Mouse (Mus musculus) gastrocnemius, adult 8-10 months (tissue): Measurements from ENCODE around the gene Prkab2. TPM values are rescaled to one million over a fixed set of nuclear protein-coding genes. Genes with fewer than 3 reads are reported as not detected.

Experiments used
- DNase-seq, 2 experiments: peaks; one replicate each; pipeline ENCODE4 v3.0.0; 2022; ENCODE audit warnings: low spot score in 2 of 2
- microRNA-seq: library from miRNA; unstranded; fragments of <30 nt; microRNA quantifications from one replicate; pipeline ENCODE4 v1.2.0, GENCODE M21; 2022
- total RNA-seq, 4 experiments: library from RNA; stranded (reverse); gene quantifications; 2 replicates each; pipeline ENCODE4 v1.2.4; 2022

Gene Prkab2
- total RNA-seq, 4 experiments from 2014 or later: 206 to 278 (median 246) TPM

DNA sequence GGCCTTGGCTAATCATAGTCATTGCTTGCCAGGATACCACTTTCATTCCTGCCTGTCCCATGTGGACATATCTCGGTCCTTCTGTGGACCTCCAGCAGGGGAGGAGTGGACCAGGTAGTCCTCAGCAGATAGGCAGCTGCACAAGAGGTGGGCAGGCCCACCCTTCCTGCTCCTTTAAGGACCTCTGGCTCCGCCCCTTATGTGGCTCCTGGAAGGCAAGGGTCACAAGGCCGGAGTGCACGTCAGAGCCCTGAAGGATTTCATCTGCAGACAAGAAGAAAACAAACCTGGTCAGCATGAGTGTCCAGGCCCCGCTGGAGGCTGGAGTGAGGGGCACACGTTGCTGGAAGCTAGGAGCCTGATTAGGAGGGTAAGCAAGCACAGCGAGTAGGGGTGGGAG is 32.6 kb downstream of the Prkab2 start:
- DNase-seq: no peak

GRCm38 (mm10) chr3:97691443-97692017 is 33.5 kb downstream of the Prkab2 start:
- no peak for DNase-seq

- no peak for DNase-seq
Measured at GRCm38 (mm10) chr3:97693806-97694205, 35.8 kb downstream of the Prkab2 start.

DNA sequence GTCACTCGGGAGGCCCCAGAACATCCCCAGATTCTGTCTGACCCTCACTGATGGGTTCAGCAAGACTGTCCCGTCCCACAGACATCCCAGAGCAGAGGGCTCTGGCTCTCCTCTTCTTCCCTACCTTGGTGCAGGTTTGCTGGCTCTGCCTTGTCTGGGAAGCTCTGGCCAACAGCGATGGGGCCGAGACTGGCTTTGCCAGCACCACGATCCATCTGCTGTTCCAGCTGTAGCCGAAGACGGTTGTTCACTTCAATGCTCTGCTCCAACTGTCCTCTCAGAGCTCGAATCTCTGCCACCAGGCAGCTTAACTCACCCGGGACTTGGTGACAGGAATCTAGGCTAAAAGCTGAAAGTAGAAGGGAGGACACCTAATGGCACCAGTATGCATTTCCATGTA is 38.9 kb downstream of the Prkab2 start:
- no peak for DNase-seq

GRCm38 (mm10) chr3:97697291-97697690 is 39.3 kb downstream of the Prkab2 start:
- no peak for DNase-seq

GRCm38 (mm10) chr3:97699061-97699460 is 41.1 kb downstream of the Prkab2 start:
- no peak for DNase-seq

GRCm38 (mm10) chr3:97701198-97701597 is 43.2 kb downstream of the Prkab2 start:
- no peak for DNase-seq

DNA sequence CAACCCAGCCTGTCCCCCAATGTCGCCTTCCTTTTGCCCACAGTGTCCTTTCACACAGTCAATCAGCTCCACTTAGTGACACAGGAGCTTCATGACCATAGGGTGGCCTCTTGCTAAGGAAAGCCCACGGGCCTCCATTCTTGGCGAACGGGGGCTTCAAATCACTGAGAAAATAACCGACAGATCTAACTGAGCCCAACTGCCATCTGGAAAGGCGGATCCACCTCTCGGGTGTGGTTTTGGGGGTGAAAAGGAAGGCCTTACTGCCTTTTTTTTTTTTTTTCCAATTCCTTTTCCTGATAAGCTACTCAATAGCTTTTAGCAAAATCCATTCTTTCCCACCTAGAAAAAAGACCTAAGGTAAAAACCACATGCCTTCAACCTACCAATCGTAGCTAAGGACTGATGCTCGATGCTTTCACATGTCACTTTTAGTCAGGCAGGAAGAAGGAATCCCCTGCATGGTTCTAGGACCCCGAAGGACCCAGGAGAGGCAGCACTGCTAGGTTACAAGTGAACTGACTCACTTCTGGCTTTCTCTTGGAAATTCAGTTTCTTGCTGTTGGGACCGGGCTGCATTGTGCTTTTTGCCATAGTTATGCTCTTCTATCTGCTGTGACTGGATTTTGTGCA is 44.6 kb downstream of the Prkab2 start:
- DNase-seq: no peak

- no peak for DNase-seq
Measured at GRCm38 (mm10) chr3:97705508-97705907, 47.5 kb downstream of the Prkab2 start.

GRCm38 (mm10) chr3:97706561-97706960 is 48.6 kb downstream of the Prkab2 start:
- no peak for DNase-seq

GRCm38 (mm10) chr3:97710134-97710533 is 52.1 kb downstream of the Prkab2 start:
- no peak for DNase-seq

DNA sequence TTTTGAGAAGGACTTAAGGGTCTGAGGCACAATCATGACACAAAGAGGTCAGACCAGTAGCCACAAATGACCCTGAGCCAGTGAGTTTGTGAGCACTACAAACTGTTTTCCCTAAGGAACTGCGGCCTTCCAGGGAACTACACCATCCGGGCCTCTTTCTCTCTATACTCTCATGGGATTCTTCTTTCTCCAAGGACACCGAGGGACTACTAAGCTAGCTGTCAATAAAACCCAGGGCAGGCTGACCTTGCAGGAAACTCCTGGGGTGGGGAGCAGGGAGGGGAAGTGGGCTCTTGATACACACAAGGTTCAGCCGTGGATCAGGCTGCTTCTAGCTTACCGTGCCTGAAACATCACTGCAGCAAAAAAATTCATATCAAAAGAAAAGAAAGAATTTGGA is 52.9 kb downstream of the Prkab2 start:
- no peak for DNase-seq

DNA sequence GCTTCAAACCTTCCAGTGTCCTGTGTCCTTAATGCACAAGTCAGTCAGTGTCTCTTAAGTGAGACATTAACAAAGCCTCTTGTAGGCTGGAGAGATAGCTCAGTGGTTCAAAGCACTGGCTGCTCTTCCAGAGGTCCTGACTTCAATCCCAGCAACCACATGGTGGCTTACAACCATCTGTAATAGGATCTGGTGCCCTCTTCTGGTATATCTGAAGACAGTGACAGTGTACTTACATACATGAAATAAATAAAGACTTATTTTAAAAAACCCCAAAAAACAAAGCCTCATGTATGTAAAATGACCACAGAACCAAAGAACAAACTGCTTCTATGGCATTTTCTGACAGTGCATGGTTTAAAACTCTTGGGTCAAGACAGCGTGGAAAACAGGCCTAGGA is 57.9 kb downstream of the Prkab2 start:
- no peak for DNase-seq

DNA sequence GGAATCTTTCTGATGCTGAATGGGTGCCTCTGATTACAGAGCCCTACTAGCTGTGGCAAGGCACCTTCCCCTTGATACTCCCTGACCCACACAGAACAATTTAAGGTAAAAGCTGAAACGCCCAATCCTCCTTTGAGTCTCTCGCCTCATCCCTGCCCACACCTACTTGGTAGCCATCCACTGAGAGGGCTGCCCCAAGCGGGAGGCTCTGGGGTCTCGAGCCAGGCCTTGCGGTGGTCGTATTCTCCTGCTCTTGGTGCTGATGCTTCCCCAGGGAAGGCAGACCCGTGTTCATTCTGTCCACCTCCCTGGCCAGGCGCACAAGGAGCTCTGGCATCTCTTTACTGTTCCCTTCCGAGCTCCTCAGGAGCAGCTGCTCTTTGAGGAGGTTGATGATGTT is 61.1 kb downstream of the Prkab2 start:
- no peak for DNase-seq

Small RNAs within 50 kb of the gene (microRNA-seq; reads per million reads assigned to microRNA genes)
- not detected for gene Mir7225

Other genes with a start within 250 kb of the Prkab2 start
- gene Olfr1402, start 236.2 kb upstream of the Prkab2 start, total RNA-seq: not detected
- 10 to 100 TPM in 3 of 4 experiments, 1 to 10 TPM in 1; 9.4 to 11.6 (median 11.1) TPM for gene Chd1l, start 48.0 kb upstream of the Prkab2 start, total RNA-seq
- gene Fmo5, start 29.4 kb upstream of the Prkab2 start, total RNA-seq: 1 to 10 TPM; 5.9 to 7.6 (median 7.5) TPM
- not detected for gene Gm17651, start 16.5 kb downstream of the Prkab2 start, total RNA-seq
- gene Pde4dip, start 230.5 kb downstream of the Prkab2 start, total RNA-seq: 1,000 to 10,000 TPM; 3,083 to 3,979 (median 3,594) TPM
- 10 to 100 TPM; 24.8 to 29.2 (median 28.2) TPM for gene Sec22b, start 243.0 kb downstream of the Prkab2 start, total RNA-seq